Mouse (Mus musculus): ENCODE measurements around the gene Zfp462.

Zfp462 gene

GRCm38 (mm10) chr4:54948616-54949560, 4.0 kb downstream of the Zfp462 start:
- in situ Hi-C loops (cut with MboI; ENCODE audit: low pct_unique_long_range_greater_than_20kb in 1 of 2, low sequenced_read_pairs in 2 of 2, unreplicated experiment in 1 of 2), result no loop called here

GRCm38 (mm10) chr4:54949561-54949940, 4.7 kb downstream of the Zfp462 start:
- in situ Hi-C loops (cut with MboI; ENCODE audit: low pct_unique_long_range_greater_than_20kb in 1 of 2, low sequenced_read_pairs in 2 of 2, unreplicated experiment in 1 of 2), result no loop called here

GRCm38 (mm10) chr4:54950136-54950535, 5.3 kb downstream of the Zfp462 start:
- in situ Hi-C loops (cut with MboI; ENCODE audit: low pct_unique_long_range_greater_than_20kb in 1 of 2, low sequenced_read_pairs in 2 of 2, unreplicated experiment in 1 of 2), result no loop called here

- in situ Hi-C loops (cut with MboI; ENCODE audit: low pct_unique_long_range_greater_than_20kb in 1 of 2, low sequenced_read_pairs in 2 of 2, unreplicated experiment in 1 of 2), result no loop called here
These were observed 6.0 kb downstream of the Zfp462 start for GRCm38 (mm10) chr4:54950866-54951265.

GRCm38 (mm10) chr4:54953657-54954395, 9.0 kb downstream of the Zfp462 start:
- in situ Hi-C loops (cut with MboI; ENCODE audit: low pct_unique_long_range_greater_than_20kb in 1 of 2, low sequenced_read_pairs in 2 of 2, unreplicated experiment in 1 of 2), result no loop called here

- in situ Hi-C loops (cut with MboI; ENCODE audit: low pct_unique_long_range_greater_than_20kb in 1 of 2, low sequenced_read_pairs in 2 of 2, unreplicated experiment in 1 of 2), result no loop called here
These were observed 9.6 kb downstream of the Zfp462 start for GRCm38 (mm10) chr4:54954455-54954854.

- in situ Hi-C loops (cut with MboI; ENCODE audit: low pct_unique_long_range_greater_than_20kb in 1 of 2, low sequenced_read_pairs in 2 of 2, unreplicated experiment in 1 of 2), result no loop called here
These were observed 15.9 kb downstream of the Zfp462 start for GRCm38 (mm10) chr4:54960776-54961175.

- in situ Hi-C loops (cut with MboI; ENCODE audit: low pct_unique_long_range_greater_than_20kb in 1 of 2, low sequenced_read_pairs in 2 of 2, unreplicated experiment in 1 of 2), result no loop called here
These were observed 17.3 kb downstream of the Zfp462 start for GRCm38 (mm10) chr4:54962141-54962540.

- in situ Hi-C loops (cut with MboI; ENCODE audit: low pct_unique_long_range_greater_than_20kb in 1 of 2, low sequenced_read_pairs in 2 of 2, unreplicated experiment in 1 of 2), result no loop called here
These were observed 18.7 kb downstream of the Zfp462 start for GRCm38 (mm10) chr4:54963551-54963950.

- in situ Hi-C loops (cut with MboI; ENCODE audit: low pct_unique_long_range_greater_than_20kb in 1 of 2, low sequenced_read_pairs in 2 of 2, unreplicated experiment in 1 of 2), result no loop called here
These were observed 20.4 kb downstream of the Zfp462 start for GRCm38 (mm10) chr4:54965169-54965695.

- in situ Hi-C loops (cut with MboI; ENCODE audit: low pct_unique_long_range_greater_than_20kb in 1 of 2, low sequenced_read_pairs in 2 of 2, unreplicated experiment in 1 of 2), result no loop called here
These were observed 21.4 kb downstream of the Zfp462 start for GRCm38 (mm10) chr4:54966161-54966806.

- in situ Hi-C loops (cut with MboI; ENCODE audit: low pct_unique_long_range_greater_than_20kb in 1 of 2, low sequenced_read_pairs in 2 of 2, unreplicated experiment in 1 of 2), result no loop called here
These were observed 22.3 kb downstream of the Zfp462 start for GRCm38 (mm10) chr4:54967166-54967565.

- in situ Hi-C loops (cut with MboI; ENCODE audit: low pct_unique_long_range_greater_than_20kb in 1 of 2, low sequenced_read_pairs in 2 of 2, unreplicated experiment in 1 of 2), result no loop called here
These were observed 22.9 kb downstream of the Zfp462 start for GRCm38 (mm10) chr4:54967721-54968120.

- in situ Hi-C loops (cut with MboI; ENCODE audit: low pct_unique_long_range_greater_than_20kb in 1 of 2, low sequenced_read_pairs in 2 of 2, unreplicated experiment in 1 of 2), result no loop called here
These were observed 24.9 kb downstream of the Zfp462 start for GRCm38 (mm10) chr4:54969671-54970295.

GRCm38 (mm10) chr4:54971386-54971785, 26.5 kb downstream of the Zfp462 start:
- in situ Hi-C loops (cut with MboI; ENCODE audit: low pct_unique_long_range_greater_than_20kb in 1 of 2, low sequenced_read_pairs in 2 of 2, unreplicated experiment in 1 of 2), result no loop called here

- in situ Hi-C loops (cut with MboI; ENCODE audit: low pct_unique_long_range_greater_than_20kb in 1 of 2, low sequenced_read_pairs in 2 of 2, unreplicated experiment in 1 of 2), result no loop called here
These were observed 27.2 kb downstream of the Zfp462 start for GRCm38 (mm10) chr4:54972096-54972495.

GRCm38 (mm10) chr4:54972827-54973560, 28.1 kb downstream of the Zfp462 start:
- in situ Hi-C loops (cut with MboI; ENCODE audit: low pct_unique_long_range_greater_than_20kb in 1 of 2, low sequenced_read_pairs in 2 of 2, unreplicated experiment in 1 of 2), result no loop called here

Measured in mouse embryonic stem cell (cell line).